Mouse (Mus musculus): Measurements from ENCODE around the gene Sptb.

Gene Sptb

GRCm38 (mm10) chr12:76608241-76608640 lies 102.1 kb downstream of the Sptb start:
- no peak for DNase-seq (ENCODE audit: low spot score in 2 of 2)

GRCm38 (mm10) chr12:76605837-76606236 lies 104.5 kb downstream of the Sptb start:
- no peak for DNase-seq (ENCODE audit: low spot score in 2 of 2)

GRCm38 (mm10) chr12:76604546-76604945 lies 105.8 kb downstream of the Sptb start:
- no peak for DNase-seq (ENCODE audit: low spot score in 2 of 2)

- no peak for DNase-seq (ENCODE audit: low spot score in 2 of 2)
Measured at GRCm38 (mm10) chr12:76603779-76604178, 106.6 kb downstream of the Sptb start.

GRCm38 (mm10) chr12:76598196-76598928 lies 112.0 kb downstream of the Sptb start:
- no peak for DNase-seq (ENCODE audit: low spot score in 2 of 2)

GRCm38 (mm10) chr12:76597577-76598100 lies 112.7 kb downstream of the Sptb start:
- DNase-seq (ENCODE audit: low spot score in 2 of 2), result no peak

GRCm38 (mm10) chr12:76596292-76597023 lies 113.9 kb downstream of the Sptb start:
- peak; percentile 57 to 70 for DNase-seq (ENCODE audit: low spot score in 2 of 2)

GRCm38 (mm10) chr12:76595830-76596229 lies 114.5 kb downstream of the Sptb start:
- no peak for DNase-seq (ENCODE audit: low spot score in 2 of 2)

GRCm38 (mm10) chr12:76594556-76594955 lies 115.8 kb downstream of the Sptb start:
- DNase-seq (ENCODE audit: low spot score in 2 of 2), result no peak

GRCm38 (mm10) chr12:76593839-76594322 lies 116.5 kb downstream of the Sptb start:
- peak; percentile 51 to 57 for DNase-seq (ENCODE audit: low spot score in 2 of 2)

GRCm38 (mm10) chr12:76593254-76593653 lies 117.1 kb downstream of the Sptb start:
- DNase-seq (ENCODE audit: low spot score in 2 of 2), result no peak

GRCm38 (mm10) chr12:76592213-76592612 lies 118.1 kb downstream of the Sptb start:
- no peak for DNase-seq (ENCODE audit: low spot score in 2 of 2)

GRCm38 (mm10) chr12:76591037-76591436 lies 119.3 kb downstream of the Sptb start:
- no peak for DNase-seq (ENCODE audit: low spot score in 2 of 2)

- no peak for DNase-seq (ENCODE audit: low spot score in 2 of 2)
Measured at GRCm38 (mm10) chr12:76589531-76589930, 120.8 kb downstream of the Sptb start.

GRCm38 (mm10) chr12:76587357-76587756 lies 123.0 kb downstream of the Sptb start:
- no peak for DNase-seq (ENCODE audit: low spot score in 2 of 2)

GRCm38 (mm10) chr12:76585028-76585427 lies 125.3 kb downstream of the Sptb start:
- DNase-seq (ENCODE audit: low spot score in 2 of 2), result no peak

GRCm38 (mm10) chr12:76583454-76583853 lies 126.9 kb downstream of the Sptb start:
- no peak for DNase-seq (ENCODE audit: low spot score in 2 of 2)

GRCm38 (mm10) chr12:76582841-76583240 lies 127.5 kb downstream of the Sptb start:
- DNase-seq (ENCODE audit: low spot score in 2 of 2), result no peak

GRCm38 (mm10) chr12:76582139-76582538 lies 128.2 kb downstream of the Sptb start:
- no peak for DNase-seq (ENCODE audit: low spot score in 2 of 2)

GRCm38 (mm10) chr12:76579806-76580205 lies 130.5 kb downstream of the Sptb start:
- no peak for DNase-seq (ENCODE audit: low spot score in 2 of 2)

- no peak for DNase-seq (ENCODE audit: low spot score in 2 of 2)
Measured at GRCm38 (mm10) chr12:76578465-76578864, 131.9 kb downstream of the Sptb start.

GRCm38 (mm10) chr12:76577858-76578257 lies 132.5 kb downstream of the Sptb start:
- no peak for DNase-seq (ENCODE audit: low spot score in 2 of 2)

GRCm38 (mm10) chr12:76576806-76577205 lies 133.5 kb downstream of the Sptb start:
- DNase-seq (ENCODE audit: low spot score in 2 of 2), result no peak

Data from frontal cortex, postnatal 25 days (tissue).